Mouse (Mus musculus): ENCODE results near the gene Hes6. TPM values are rescaled to one million over a fixed set of nuclear protein-coding genes. Genes with fewer than 3 reads are reported as not detected.
A peak's percentile ranks its signal among the peaks of the same experiment; 100 is the strongest.

Gene Hes6
- polyA plus RNA-seq, 1 experiment from 2014 or later, result 67.3 TPM

GRCm38 (mm10) chr1:91450851-91451250 is 37.0 kb upstream of the Hes6 start:
- H3K36me3 ChIP-seq (ENCODE audit: control insufficient read depth, insufficient read depth, low read length), result peaks cover 11% of the 10 kb centered on the region
- WGBS, result 65% methylated on average over 5 of the region's 5 CpGs
- peak overlapping the region in 1 of 2 experiments; percentile 28; a peak in 1 of 4 replicates for H3K27ac ChIP-seq (replicated peaks in 1 of 2; ENCODE audit: control insufficient read depth in 1 of 2, insufficient read depth in 1 of 2, low read depth in 2 of 2, low read length in 2 of 2)
- no peak overlapping the region for H3K4me3 ChIP-seq (ENCODE audit: control insufficient read depth in 1 of 2, insufficient read depth in 1 of 2, low read depth in 1 of 2, low read length in 2 of 2)
- H3K9me3 ChIP-seq (ENCODE audit: control insufficient read depth, low read length), result peaks cover 7% of the 10 kb centered on the region; the same call in 1 of the 2 replicates
- no peak overlapping the region for H3K9ac ChIP-seq (ENCODE audit: low read length)
- peaks cover 60 to 75% of the 10 kb centered on the region in 2 experiments for H3K4me1 ChIP-seq (ENCODE audit: control insufficient read depth in 2 of 2, insufficient read depth in 2 of 2, low read length in 2 of 2)
- ATAC-seq (ENCODE audit: insufficient number of reproducible peaks, insufficient read depth, low FRiP score, low read depth), result no peak
- no peaks in the 10 kb centered on the region for H3K27me3 ChIP-seq (ENCODE audit: control insufficient read depth, insufficient read depth, low read length)
- H3K4me2 ChIP-seq (ENCODE audit: low read length), result no peak overlapping the region

GRCm38 (mm10) chr1:91448688-91449087 is 34.9 kb upstream of the Hes6 start:
- Histone ChIP-seq H3K27ac (replicated peaks in 1 of 2; ENCODE audit: control insufficient read depth in 1 of 2, insufficient read depth in 1 of 2, low read depth in 2 of 2, low read length in 2 of 2) (peak overlapping the region; percentile 80 to 84), H3K4me2 (ENCODE audit: low read length) (peak overlapping the region; percentile 49), H3K27me3 (ENCODE audit: control insufficient read depth, insufficient read depth, low read length) (no peaks in the 10 kb centered on the region), H3K4me3 (ENCODE audit: control insufficient read depth in 1 of 2, insufficient read depth in 1 of 2, low read depth in 1 of 2, low read length in 2 of 2) (no peak overlapping the region), H3K9ac (ENCODE audit: low read length) (peak overlapping the region; percentile 42; the same call in 1 of the 2 replicates), H3K36me3 (ENCODE audit: control insufficient read depth, insufficient read depth, low read length) (peaks cover 22% of the 10 kb centered on the region), H3K4me1 (ENCODE audit: control insufficient read depth in 2 of 2, insufficient read depth in 2 of 2, low read length in 2 of 2) (peaks cover 47 to 58% of the 10 kb centered on the region in 2 experiments), H3K9me3 (ENCODE audit: control insufficient read depth, low read length) (peaks cover 7% of the 10 kb centered on the region; the same call in 1 of the 2 replicates)
- ATAC-seq (ENCODE audit: insufficient number of reproducible peaks, insufficient read depth, low FRiP score, low read depth), result peak; percentile 71
- WGBS, result 14% methylated on average over 10 of the region's 10 CpGs

- peaks cover 40 to 48% of the 10 kb centered on the region in 2 experiments for H3K4me1 ChIP-seq (ENCODE audit: control insufficient read depth in 2 of 2, insufficient read depth in 2 of 2, low read length in 2 of 2)
- H3K36me3 ChIP-seq (ENCODE audit: control insufficient read depth, insufficient read depth, low read length), result peaks cover 42% of the 10 kb centered on the region
- ATAC-seq (ENCODE audit: insufficient number of reproducible peaks, insufficient read depth, low FRiP score, low read depth), result no peak
- peaks cover 7% of the 10 kb centered on the region; the same call in 1 of the 2 replicates for H3K9me3 ChIP-seq (ENCODE audit: control insufficient read depth, low read length)
- no peak overlapping the region for H3K4me2 ChIP-seq (ENCODE audit: low read length)
- no peaks in the 10 kb centered on the region for H3K27me3 ChIP-seq (ENCODE audit: control insufficient read depth, insufficient read depth, low read length)
- WGBS, result 78% methylated on average over 4 of the region's 4 CpGs
- H3K9ac ChIP-seq (ENCODE audit: low read length), result no peak overlapping the region; the same call in 1 of the 2 replicates
- peak overlapping the region; percentile 51 to 82 for H3K27ac ChIP-seq (replicated peaks in 1 of 2; ENCODE audit: control insufficient read depth in 1 of 2, insufficient read depth in 1 of 2, low read depth in 2 of 2, low read length in 2 of 2)
- H3K4me3 ChIP-seq (ENCODE audit: control insufficient read depth in 1 of 2, insufficient read depth in 1 of 2, low read depth in 1 of 2, low read length in 2 of 2), result no peak overlapping the region
These were observed 32.7 kb upstream of the Hes6 start for GRCm38 (mm10) chr1:91446511-91446910.

DNA sequence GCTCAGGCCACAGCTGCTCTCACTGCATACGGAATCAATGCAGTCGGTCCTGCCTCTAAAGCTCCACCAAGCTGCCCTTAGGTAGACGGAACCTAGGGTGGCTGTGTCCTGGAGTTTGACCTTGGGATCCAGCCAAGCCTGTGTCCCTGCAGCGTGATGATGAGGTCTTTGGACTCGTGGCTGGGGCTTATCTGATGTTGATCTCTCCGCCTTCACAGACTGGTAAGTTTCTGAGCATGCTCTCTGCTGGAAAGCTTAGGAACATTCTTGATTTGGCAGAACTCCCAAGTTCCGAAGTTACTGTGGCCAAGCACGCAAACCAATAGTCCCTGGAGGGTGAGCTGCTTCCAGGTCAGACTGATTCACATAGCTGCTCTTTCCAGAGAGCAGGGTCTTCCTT is 32.2 kb upstream of the Hes6 start:
- Histone ChIP-seq H3K9ac (ENCODE audit: low read length) (no peak overlapping the region; the same call in none of the 2 replicates), H3K4me3 (ENCODE audit: control insufficient read depth in 1 of 2, insufficient read depth in 1 of 2, low read depth in 1 of 2, low read length in 2 of 2) (no peak overlapping the region), H3K4me1 (ENCODE audit: control insufficient read depth in 2 of 2, insufficient read depth in 2 of 2, low read length in 2 of 2) (peaks cover 36 to 44% of the 10 kb centered on the region in 2 experiments), H3K4me2 (ENCODE audit: low read length) (no peak overlapping the region), H3K27ac (replicated peaks in 1 of 2; ENCODE audit: control insufficient read depth in 1 of 2, insufficient read depth in 1 of 2, low read depth in 2 of 2, low read length in 2 of 2) (peak overlapping the region; percentile 51 to 82), H3K36me3 (ENCODE audit: control insufficient read depth, insufficient read depth, low read length) (peaks cover 46% of the 10 kb centered on the region), H3K9me3 (ENCODE audit: control insufficient read depth, low read length) (peaks cover 7% of the 10 kb centered on the region; the same call in 1 of the 2 replicates), H3K27me3 (ENCODE audit: control insufficient read depth, insufficient read depth, low read length) (no peaks in the 10 kb centered on the region)
- 25% methylated on average over 8 of the region's 8 CpGs for WGBS
- no peak for ATAC-seq (ENCODE audit: insufficient number of reproducible peaks, insufficient read depth, low FRiP score, low read depth)

- WGBS, result 93% methylated on average over 17 of the region's 17 CpGs
- Histone ChIP-seq H3K36me3 (ENCODE audit: control insufficient read depth, insufficient read depth, low read length) (peaks cover 56% of the 10 kb centered on the region), H3K9ac (ENCODE audit: low read length) (no peak overlapping the region), H3K27ac (replicated peaks in 1 of 2; ENCODE audit: control insufficient read depth in 1 of 2, insufficient read depth in 1 of 2, low read depth in 2 of 2, low read length in 2 of 2) (peak overlapping the region; percentile 51 to 82; a peak in 2 of 4 replicates), H3K4me3 (ENCODE audit: control insufficient read depth in 1 of 2, insufficient read depth in 1 of 2, low read depth in 1 of 2, low read length in 2 of 2) (no peak overlapping the region), H3K9me3 (ENCODE audit: control insufficient read depth, low read length) (peaks cover 7% of the 10 kb centered on the region; the same call in 1 of the 2 replicates), H3K4me1 (ENCODE audit: control insufficient read depth in 2 of 2, insufficient read depth in 2 of 2, low read length in 2 of 2) (peaks cover 29 to 36% of the 10 kb centered on the region in 2 experiments), H3K4me2 (ENCODE audit: low read length) (no peak overlapping the region), H3K27me3 (ENCODE audit: control insufficient read depth, insufficient read depth, low read length) (no peaks in the 10 kb centered on the region)
- no peak for ATAC-seq (ENCODE audit: insufficient number of reproducible peaks, insufficient read depth, low FRiP score, low read depth)
These were observed 31.3 kb upstream of the Hes6 start for GRCm38 (mm10) chr1:91444841-91445830.

DNA sequence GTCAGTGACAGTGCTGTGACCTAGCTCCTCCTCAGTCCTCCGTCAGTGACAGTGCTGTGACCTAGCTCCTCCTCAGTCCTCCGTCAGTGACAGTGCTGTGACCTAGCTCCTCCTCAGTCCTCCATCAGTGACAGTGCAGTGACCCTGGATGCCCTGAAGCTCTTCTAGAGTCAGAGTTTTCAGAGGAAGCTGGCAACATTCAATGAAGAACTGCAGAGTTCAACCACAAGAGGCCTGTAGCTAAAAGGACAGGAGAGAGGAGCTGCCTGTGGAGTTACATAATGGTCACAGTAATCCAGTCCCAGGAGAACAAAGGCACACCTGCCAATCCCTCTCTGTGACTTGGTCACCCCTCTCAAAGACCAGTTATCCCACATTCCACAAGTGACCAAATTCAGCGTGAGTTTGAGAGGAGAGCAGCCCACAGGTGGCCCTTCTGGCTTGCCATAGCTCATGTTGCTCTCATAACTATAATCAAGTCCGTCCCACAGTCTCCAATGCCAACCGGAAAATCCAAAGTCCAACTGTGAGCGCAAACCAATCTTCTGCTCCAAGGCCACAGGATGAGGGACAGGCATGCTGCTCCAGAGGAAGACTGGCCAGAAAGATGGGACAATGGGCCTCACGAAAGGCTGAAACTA is 28.6 kb upstream of the Hes6 start:
- ATAC-seq (ENCODE audit: insufficient number of reproducible peaks, insufficient read depth, low FRiP score, low read depth), result no peak
- no peak overlapping the region for H3K4me3 ChIP-seq (ENCODE audit: control insufficient read depth in 1 of 2, insufficient read depth in 1 of 2, low read depth in 1 of 2, low read length in 2 of 2)
- H3K36me3 ChIP-seq (ENCODE audit: control insufficient read depth, insufficient read depth, low read length), result peaks cover 72% of the 10 kb centered on the region
- H3K4me1 ChIP-seq (ENCODE audit: control insufficient read depth in 2 of 2, insufficient read depth in 2 of 2, low read length in 2 of 2), result peaks cover 12 to 15% of the 10 kb centered on the region in 2 experiments
- WGBS, result 91% methylated on average over 6 of the region's 7 CpGs
- H3K27ac ChIP-seq (replicated peaks in 1 of 2; ENCODE audit: control insufficient read depth in 1 of 2, insufficient read depth in 1 of 2, low read depth in 2 of 2, low read length in 2 of 2), result no peak overlapping the region
- H3K4me2 ChIP-seq (ENCODE audit: low read length), result no peak overlapping the region
- H3K27me3 ChIP-seq (ENCODE audit: control insufficient read depth, insufficient read depth, low read length), result no peaks in the 10 kb centered on the region
- peaks cover 3% of the 10 kb centered on the region; the same call in 1 of the 2 replicates for H3K9me3 ChIP-seq (ENCODE audit: control insufficient read depth, low read length)
- H3K9ac ChIP-seq (ENCODE audit: low read length), result no peak overlapping the region

DNA sequence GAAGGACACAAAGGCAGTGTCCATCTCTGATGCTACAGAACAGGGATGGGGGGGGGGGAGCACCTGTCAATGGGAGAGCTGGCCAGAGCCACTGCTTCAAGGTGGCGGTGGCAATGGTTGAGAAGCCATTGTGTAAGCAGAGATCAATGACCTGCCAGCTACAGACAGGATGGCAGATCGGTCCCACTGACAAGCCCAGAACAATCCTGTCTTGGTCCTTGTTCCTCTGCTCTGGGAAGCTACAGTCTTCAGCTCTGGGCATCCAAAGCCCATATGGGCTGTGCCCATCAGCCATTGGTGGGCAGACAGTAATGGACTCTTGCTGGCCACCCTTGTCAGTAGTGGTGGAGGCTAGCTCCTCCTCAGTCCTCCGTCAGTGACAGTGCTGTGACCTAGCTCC is 28.0 kb upstream of the Hes6 start:
- Histone ChIP-seq H3K4me3 (ENCODE audit: control insufficient read depth in 1 of 2, insufficient read depth in 1 of 2, low read depth in 1 of 2, low read length in 2 of 2) (no peak overlapping the region), H3K9me3 (ENCODE audit: control insufficient read depth, low read length) (no peaks in the 10 kb centered on the region), H3K36me3 (ENCODE audit: control insufficient read depth, insufficient read depth, low read length) (peaks cover 71% of the 10 kb centered on the region), H3K27ac (replicated peaks in 1 of 2; ENCODE audit: control insufficient read depth in 1 of 2, insufficient read depth in 1 of 2, low read depth in 2 of 2, low read length in 2 of 2) (no peak overlapping the region), H3K4me2 (ENCODE audit: low read length) (no peak overlapping the region), H3K9ac (ENCODE audit: low read length) (no peak overlapping the region), H3K4me1 (ENCODE audit: control insufficient read depth in 2 of 2, insufficient read depth in 2 of 2, low read length in 2 of 2) (peaks cover 14 to 15% of the 10 kb centered on the region in 2 experiments), H3K27me3 (ENCODE audit: control insufficient read depth, insufficient read depth, low read length) (no peaks in the 10 kb centered on the region)
- WGBS, result 94% methylated on average over 3 of the region's 3 CpGs
- no peak; the same call in 1 of the 2 replicates for ATAC-seq (ENCODE audit: insufficient number of reproducible peaks, insufficient read depth, low FRiP score, low read depth)

All from heart, embryonic 14.5 days (tissue).